In the genomic region with DNA sequence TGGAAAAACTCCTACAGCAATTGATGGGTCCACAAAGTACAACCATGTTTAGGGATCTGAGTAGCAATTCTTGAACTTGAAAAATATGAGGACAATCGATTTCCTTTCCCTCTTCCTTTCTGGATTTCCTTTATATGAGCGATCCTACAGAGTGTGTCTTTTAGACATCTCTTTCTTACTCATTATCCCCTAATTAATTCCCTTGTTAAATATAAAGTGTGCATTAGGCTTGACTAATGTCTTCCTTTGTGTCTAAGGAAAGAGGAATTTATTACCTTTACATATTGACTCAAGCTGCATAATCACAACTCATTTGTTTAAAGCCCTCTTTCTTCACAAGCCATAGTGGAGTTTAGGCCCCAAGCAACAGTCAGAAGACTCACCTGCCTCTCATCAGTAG, we compare ENCODE assay signal across 17 mouse cellular contexts.
DNase-seq lines count a peak whose midpoint lies in the region; ATAC-seq and TF ChIP-seq lines count a peak whose summit lies in the region.
"Had no signal": no experiment of that assay in that cellular context is flagged by ENCODE, and none has a peak within 500 bp of the region (broad histone marks: within the 10 kb centered on the region; RNA-seq: fewer than 3 reads in every experiment).

No protein-coding gene starts in this region.

- no peaks in the 10 kb centered on the region for H3K9me3 ChIP-seq in forebrain, embryonic 13.5 days (replicated peaks)
- no peaks in the 10 kb centered on the region for H3K9me3 ChIP-seq in forebrain, postnatal 0 days (ENCODE audit: low read length)
- H3K9me3 ChIP-seq: embryonic facial prominence, embryonic 12.5 days; heart, embryonic 13.5 days; hindbrain, embryonic 15.5 days had no signal

- H3K27me3 ChIP-seq in forebrain, embryonic 13.5 days: no peaks in the 10 kb centered on the region
- no peaks in the 10 kb centered on the region for H3K27me3 ChIP-seq in forebrain, postnatal 0 days (ENCODE audit: insufficient read depth, low read length)
- H3K27me3 ChIP-seq: embryonic facial prominence, embryonic 12.5 days; heart, embryonic 13.5 days; hindbrain, embryonic 15.5 days had no signal

- DNase-seq in layer of hippocampus, adult 2 months (ENCODE audit: low spot score in 2 of 2): no peak
- DNase-seq in layer of hippocampus, adult 9-11 months: no peak
- DNase-seq in forebrain, postnatal 0 days: no peak
- DNase-seq in adrenal gland, adult (ENCODE audit: inconsistent age in 2 of 2, low spot score in 1 of 2): no peak
- DNase-seq in thymus, postnatal 36 days: no peak
- DNase-seq: adrenal gland, postnatal 10 days; cerebellum, adult 11 months; cerebellum, adult 8-10 months; cerebellum, postnatal 14 days; embryo, embryonic 11 days; gastrocnemius, postnatal 25 days; heart, postnatal 36 days had no signal

- peaks cover 11% of the 10 kb centered on the region for H3K4me1 ChIP-seq in forebrain, embryonic 13.5 days
- H3K4me1 ChIP-seq in forebrain, postnatal 0 days (ENCODE audit: insufficient read depth): no peaks in the 10 kb centered on the region
- H3K4me1 ChIP-seq: embryonic facial prominence, embryonic 12.5 days; heart, embryonic 13.5 days; hindbrain, embryonic 15.5 days had no signal

- ATAC-seq in forebrain, embryonic 13.5 days: peak; percentile 53
- ATAC-seq in forebrain, postnatal 0 days: peak; percentile 23; the same call in 1 of the 2 replicates
- ATAC-seq: intestine, embryonic 16.5 days had no signal

- no peak overlapping the region for H3K4me2 ChIP-seq in forebrain, embryonic 13.5 days
- no peak overlapping the region for H3K4me2 ChIP-seq in forebrain, postnatal 0 days (ENCODE audit: low read depth)
- H3K4me2 ChIP-seq: embryonic facial prominence, embryonic 12.5 days; heart, embryonic 13.5 days; hindbrain, embryonic 15.5 days had no signal

- H3K4me3 ChIP-seq in layer of hippocampus, adult 2 months: no peak overlapping the region
- no peak overlapping the region for H3K4me3 ChIP-seq in forebrain, embryonic 13.5 days
- H3K4me3 ChIP-seq in forebrain, postnatal 0 days (ENCODE audit: low read depth, low read length): no peak overlapping the region
- H3K4me3 ChIP-seq: embryonic facial prominence, embryonic 12.5 days; heart, embryonic 13.5 days; hindbrain, embryonic 15.5 days had no signal

- no peak for TF ChIP-seq CTCF in layer of hippocampus, adult 2 months (conservative IDR thresholded peaks at IDR 0.05)
- no peak for TF ChIP-seq CTCF in forebrain, postnatal 0 days (IDR thresholded peaks at IDR 0.05; ENCODE audit: low read depth)

- no peaks in the 10 kb centered on the region for H3K36me3 ChIP-seq in forebrain, embryonic 13.5 days (ENCODE audit: poor library complexity, severe bottlenecking)
- H3K36me3 ChIP-seq in forebrain, postnatal 0 days (ENCODE audit: insufficient read depth): no peaks in the 10 kb centered on the region
- H3K36me3 ChIP-seq: embryonic facial prominence, embryonic 12.5 days; heart, embryonic 13.5 days; hindbrain, embryonic 15.5 days had no signal

- H3K9ac ChIP-seq in forebrain, embryonic 13.5 days: no peak overlapping the region
- no peak overlapping the region for H3K9ac ChIP-seq in forebrain, postnatal 0 days
- H3K9ac ChIP-seq: embryonic facial prominence, embryonic 12.5 days; heart, embryonic 13.5 days; hindbrain, embryonic 15.5 days had no signal

- 26% methylated on average over 2 of the region's 2 CpGs for WGBS in forebrain, embryonic 13.5 days
- WGBS in forebrain, postnatal 0 days: 21% methylated on average over 2 of the region's 2 CpGs

- peak overlapping the region; percentile 18; the same call in 1 of the 2 replicates for H3K27ac ChIP-seq in layer of hippocampus, adult 2 months
- H3K27ac ChIP-seq in forebrain, embryonic 13.5 days: peak overlapping the region; percentile 27; the same call in 1 of the 2 replicates
- peak overlapping the region; percentile 10; the same call in 1 of the 2 replicates for H3K27ac ChIP-seq in forebrain, postnatal 0 days (ENCODE audit: low read depth, low read length)
- H3K27ac ChIP-seq: embryonic facial prominence, embryonic 12.5 days; heart, embryonic 13.5 days; hindbrain, embryonic 15.5 days had no signal
